8 mouse cellular contexts compared by ENCODE assay signal in the genomic region with DNA sequence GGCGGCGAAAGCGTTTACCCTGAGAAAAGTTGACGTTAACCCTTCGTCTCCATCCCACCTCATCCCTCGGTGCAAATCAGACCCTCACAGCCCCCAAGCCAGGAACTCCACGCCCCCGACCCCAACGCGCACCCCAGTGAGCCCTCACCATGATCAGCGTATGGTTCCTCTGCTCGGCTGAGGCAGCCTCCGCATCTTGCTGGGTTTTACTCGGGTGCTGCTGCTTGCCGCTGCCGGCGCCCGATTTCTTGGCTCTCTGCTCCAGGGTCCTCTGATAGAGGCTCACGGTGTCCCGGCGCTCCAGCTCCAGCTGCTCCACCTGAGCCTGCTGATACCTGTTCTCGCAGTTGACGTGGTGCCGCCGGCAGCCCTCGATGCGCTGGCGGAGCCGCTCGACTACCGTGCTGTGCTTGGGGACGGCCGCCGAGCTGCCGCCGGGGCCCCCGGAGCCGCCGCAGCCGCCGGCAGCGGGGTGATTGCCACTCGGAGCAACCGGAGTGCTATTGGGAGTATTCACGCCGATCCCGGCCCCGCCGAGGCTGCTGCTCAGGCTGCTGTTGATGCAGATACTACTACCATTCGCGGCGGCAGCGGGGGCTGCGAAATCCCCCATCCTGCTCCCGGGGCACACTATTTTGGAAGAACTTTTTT. TPM values are rescaled to one million over a fixed set of nuclear protein-coding genes. Genes with fewer than 3 reads are reported as not detected.
DNase-seq lines count a peak whose midpoint lies in the region; ATAC-seq and TF ChIP-seq lines count a peak whose summit lies in the region.

No protein-coding gene starts in this region.

- intact Hi-C loops in heart, postnatal 10 days (cut with DNase I), result loop anchor here (2.0 to 10.0 kb wide), 7 partner anchors 71 to 619 kb away; a partner anchor contains a TSS

- in situ Hi-C loops in CH12.LX (cut with MboI; ENCODE audit: low pct_ligation_motif_present, low pct_unique_long_range_greater_than_20kb, low sequenced_read_pairs), result loop anchor here (5.0 kb wide), 1 partner anchor 56 kb away; no protein-coding TSS in a partner anchor

- H3K4me2 ChIP-seq in CH12.LX (ENCODE audit: insufficient read depth, low read depth, poor library complexity, severe bottlenecking), result peak overlapping the region; percentile 97
- H3K4me2 ChIP-seq in forebrain, embryonic 13.5 days, result peak overlapping the region; percentile 88
- peak overlapping the region; percentile 81 for H3K4me2 ChIP-seq in liver, embryonic 16.5 days (ENCODE audit: low read depth, low read length)
- H3K4me2 ChIP-seq in neural tube, embryonic 15.5 days, result peak overlapping the region; percentile 88

- peaks cover 9% of the 10 kb centered on the region for H3K27me3 ChIP-seq in CH12.LX (replicated peaks)
- no peaks in the 10 kb centered on the region for H3K27me3 ChIP-seq in forebrain, embryonic 13.5 days
- peaks cover 3% of the 10 kb centered on the region; the same call in 1 of the 2 replicates for H3K27me3 ChIP-seq in liver, embryonic 16.5 days (ENCODE audit: control insufficient read depth, insufficient read depth, low read depth, low read length)
- no peaks in the 10 kb centered on the region for H3K27me3 ChIP-seq in neural tube, embryonic 15.5 days (replicated peaks)
- no peaks in the 10 kb centered on the region for H3K27me3 ChIP-seq in thymus, adult 2 months (ENCODE audit: control insufficient read depth, insufficient read depth, low read length)

- peaks cover 3% of the 10 kb centered on the region for H3K9me3 ChIP-seq in CH12.LX (replicated peaks; ENCODE audit: low read length)
- H3K9me3 ChIP-seq in forebrain, embryonic 13.5 days (replicated peaks), result no peaks in the 10 kb centered on the region
- H3K9me3 ChIP-seq in liver, embryonic 16.5 days (replicated peaks; ENCODE audit: control insufficient read depth, low read length), result no peaks in the 10 kb centered on the region
- H3K9me3 ChIP-seq in neural tube, embryonic 15.5 days (replicated peaks), result no peaks in the 10 kb centered on the region

- DNase-seq in CH12.LX (ENCODE audit: extremely low read depth), result peak; percentile 24
- peak; percentile 65 for DNase-seq in brain, adult 2 months (ENCODE audit: low read depth, low spot score)
- peak; percentile 68 to 71 for DNase-seq in heart, postnatal 10 days
- DNase-seq in kidney, postnatal 36 days, result peak; percentile 46 to 70
- DNase-seq in thymus, adult 2 months, result peak; percentile 57

- ATAC-seq in forebrain, embryonic 13.5 days, result no peak
- ATAC-seq in liver, embryonic 16.5 days (ENCODE audit: low read depth), result no peak
- ATAC-seq in neural tube, embryonic 15.5 days (ENCODE audit: low FRiP score), result no peak

- peak overlapping the region; percentile 49 to 80 (median 74) for H3K4me3 ChIP-seq in CH12.LX (replicated peaks in 1 of 3; ENCODE audit: low read depth in 2 of 3, low read length in 2 of 3, poor library complexity in 1 of 3)
- peak overlapping the region; percentile 86 for H3K4me3 ChIP-seq in forebrain, embryonic 13.5 days
- peak overlapping the region; percentile 71 for H3K4me3 ChIP-seq in liver, embryonic 16.5 days (ENCODE audit: low read depth, low read length)
- peak overlapping the region; percentile 86 for H3K4me3 ChIP-seq in neural tube, embryonic 15.5 days (replicated peaks)
- peak overlapping the region; percentile 70 for H3K4me3 ChIP-seq in thymus, adult 2 months (ENCODE audit: control insufficient read depth, insufficient read depth, low read length)

- TF ChIP-seq CTCF in CH12.LX (conservative IDR thresholded peaks at IDR 0.05 in 1 of 2, IDR thresholded peaks at IDR 0.05 in 1 of 2; ENCODE audit: low read depth in 2 of 2, low read length in 2 of 2), result no peak
- TF ChIP-seq CTCF in thymus, adult 2 months (IDR thresholded peaks at IDR 0.05; ENCODE audit: borderline replicate concordance, control insufficient read depth, extremely low read depth, insufficient read depth, low read length, poor library complexity), result no peak

- no peak overlapping the region for H3K27ac ChIP-seq in CH12.LX (ENCODE audit: insufficient read depth, low read depth)
- H3K27ac ChIP-seq in forebrain, embryonic 13.5 days, result peak overlapping the region; percentile 99
- H3K27ac ChIP-seq in liver, embryonic 16.5 days (ENCODE audit: low read length), result peak overlapping the region; percentile 90
- H3K27ac ChIP-seq in neural tube, embryonic 15.5 days (replicated peaks), result peak overlapping the region; percentile 100
- no peak overlapping the region for H3K27ac ChIP-seq in thymus, adult 2 months (ENCODE audit: control insufficient read depth, insufficient read depth, low read length)

- under 1% methylated on average over 55 of the region's 55 CpGs for WGBS in forebrain, embryonic 13.5 days
- under 1% methylated on average over 55 of the region's 55 CpGs for WGBS in liver, embryonic 16.5 days (ENCODE audit: insufficient replicate concordance)
- WGBS in neural tube, embryonic 15.5 days, result 2% methylated on average over 55 of the region's 55 CpGs
- under 1% methylated on average over 55 of the region's 55 CpGs for WGBS in thymus, adult 2 months

- H3K9ac ChIP-seq in CH12.LX (ENCODE audit: insufficient read depth, low read depth), result peak overlapping the region; percentile 52
- H3K9ac ChIP-seq in forebrain, embryonic 13.5 days, result peak overlapping the region; percentile 95
- peak overlapping the region; percentile 74 for H3K9ac ChIP-seq in liver, embryonic 16.5 days (ENCODE audit: low read depth, low read length)
- H3K9ac ChIP-seq in neural tube, embryonic 15.5 days (replicated peaks), result peak overlapping the region; percentile 87

- dilution Hi-C loops in CH12.LX (cut with MboI; ENCODE audit: extremely low pct_ligation_motif_present, extremely low pct_unique_long_range_greater_than_20kb, low sequenced_read_pairs), result no loop called here

- no peaks in the 10 kb centered on the region for H3K36me3 ChIP-seq in CH12.LX (replicated peaks in 1 of 2; ENCODE audit: control insufficient read depth in 1 of 2, insufficient read depth in 1 of 2, low read length in 1 of 2)
- no peaks in the 10 kb centered on the region for H3K36me3 ChIP-seq in forebrain, embryonic 13.5 days (ENCODE audit: poor library complexity, severe bottlenecking)
- H3K36me3 ChIP-seq in liver, embryonic 16.5 days (ENCODE audit: control insufficient read depth, insufficient read depth), result no peaks in the 10 kb centered on the region
- no peaks in the 10 kb centered on the region for H3K36me3 ChIP-seq in neural tube, embryonic 15.5 days
- H3K36me3 ChIP-seq in thymus, adult 2 months (ENCODE audit: control insufficient read depth, insufficient read depth, low read length), result no peaks in the 10 kb centered on the region

- peaks cover 6 to 22% of the 10 kb centered on the region in 2 experiments for H3K4me1 ChIP-seq in CH12.LX (ENCODE audit: control insufficient read depth in 1 of 2, insufficient read depth in 2 of 2)
- peaks cover 19% of the 10 kb centered on the region for H3K4me1 ChIP-seq in forebrain, embryonic 13.5 days
- peaks cover 2% of the 10 kb centered on the region for H3K4me1 ChIP-seq in liver, embryonic 16.5 days (ENCODE audit: control insufficient read depth, low read depth, low read length)
- H3K4me1 ChIP-seq in neural tube, embryonic 15.5 days, result peaks cover 16% of the 10 kb centered on the region
- H3K4me1 ChIP-seq in thymus, adult 2 months (replicated peaks; ENCODE audit: control insufficient read depth, insufficient read depth, low read length), result peaks cover 5% of the 10 kb centered on the region

- no peak for TF ChIP-seq RAD21 in CH12.LX (IDR thresholded peaks at IDR 0.05; ENCODE audit: low read depth, low read length)

- TF ChIP-seq POLR2A in CH12.LX (IDR thresholded peaks at IDR 0.05; ENCODE audit: low read depth, low read length), result no peak
- TF ChIP-seq POLR2A in thymus, adult 2 months (IDR thresholded peaks at IDR 0.05; ENCODE audit: control insufficient read depth, extremely low read depth, insufficient read depth, low read length, poor library complexity), result no peak

- no peak for TF ChIP-seq EP300 in CH12.LX (IDR thresholded peaks at IDR 0.05; ENCODE audit: low read length)

- no peaks in the 10 kb centered on the region for H3K79me2 ChIP-seq in CH12.LX (replicated peaks; ENCODE audit: control insufficient read depth, extremely low read depth, insufficient read depth, poor library complexity, severe bottlenecking)

TF ChIP-seq in CH12.LX, 34 proteins besides CTCF, POLR2A, EP300 and RAD21:
- TF ChIP-seq BHLHE40 (IDR thresholded peaks at IDR 0.05; ENCODE audit: low read depth, low read length) (no peak), MYC (IDR thresholded peaks at IDR 0.05; ENCODE audit: low read depth, low read length) (0 out of 2 replicates have a peak, but pooled peaks have one; percentile 12), MXI1 (IDR thresholded peaks at IDR 0.05; ENCODE audit: low read depth, low read length) (no peak; the same call in 1 of the 2 replicates)
TF ChIP-seq in CH12.LX: peak in this region for 1.

RNA-seq across cellular contexts. Expression of a gene that starts 1.2 kb away (rescaled TPM):
- total RNA-seq in CH12.LX (2012; rRNA removed), result 0.88 and 0.98 TPM in 2 replicates
- 0.78 and 0.81 TPM in 2 replicates for total RNA-seq in CH12.LX (2014; rRNA removed)
- 1.4 and 1.8 TPM in 2 replicates for polyA plus RNA-seq in CH12.LX (2012; ENCODE audit: insufficient read length, low read depth)
- 5.4 and 6.5 TPM in 2 replicates for polyA plus RNA-seq in forebrain, embryonic 13.5 days (2015; fragmentation: Nextera tagmentation; extraction: Ambion mirVana)
- total RNA-seq in heart, postnatal 10 days (2021), result 1 to 10 TPM; 5.4 to 5.6 TPM
- polyA plus RNA-seq in liver, embryonic 16.5 days (2015; fragmentation: Nextera tagmentation; extraction: Ambion mirVana), result 0.78 and 0.84 TPM in 2 replicates
- 7.6 and 8.3 TPM in 2 replicates for polyA plus RNA-seq in neural tube, embryonic 15.5 days (2015; fragmentation: Nextera tagmentation; extraction: Ambion mirVana)
- 3.5 and 4.0 TPM in 2 replicates for polyA plus RNA-seq in thymus, adult 2 months (2012; rRNA removed)

Comparison
In these comparisons a context has a peak if more than half of its experiments do, and no peak if none do; other contexts are left out.
1. H3K27ac ChIP-seq: peak in forebrain, embryonic 13.5 days (single experiment), liver, embryonic 16.5 days (single experiment) and neural tube, embryonic 15.5 days (single experiment); none in CH12.LX (single experiment) and thymus, adult 2 months (single experiment).
2. Peak in every context shown above with its lines, with median percentiles within 50 percentile points of each other: DNase-seq, H3K4me2 ChIP-seq, H3K4me3 ChIP-seq and H3K9ac ChIP-seq.